Mouse (Mus musculus): ENCODE measurements around the gene Hist1h2af.
"Not testable (repeated sequence)": the region's sequence is repeated elsewhere in the genome, so short reads cannot be mapped to it uniquely, and the experiment has no call there.

Hist1h2af gene

DNA sequence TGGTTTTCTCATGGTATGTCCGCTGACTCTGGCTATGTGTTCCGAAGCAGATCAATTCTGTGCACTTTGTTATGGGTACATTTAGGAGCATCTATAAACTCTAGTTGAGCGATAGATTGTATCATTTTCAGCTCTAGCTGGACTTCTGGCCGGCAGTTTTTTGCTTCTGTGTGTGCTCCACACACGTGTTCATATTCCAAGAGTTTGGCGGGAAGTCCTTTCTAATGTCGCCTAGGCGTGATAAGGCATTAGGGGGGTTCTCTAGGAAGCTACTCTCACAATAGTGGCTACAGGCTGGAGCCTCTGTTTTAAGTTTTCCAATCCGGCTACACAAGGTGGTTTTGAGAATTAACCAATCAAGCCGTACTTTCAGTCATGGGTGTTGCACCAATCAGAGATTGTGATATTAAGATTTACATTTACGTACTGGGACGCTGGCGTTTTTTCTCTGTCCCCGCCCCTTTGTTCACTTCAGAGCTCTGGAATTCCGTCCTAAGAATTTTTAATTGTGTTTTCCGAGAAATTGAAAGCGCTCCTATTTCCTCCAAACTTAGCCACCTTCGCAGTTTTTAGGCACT, 22.2 kb downstream of the Hist1h2af start:
- DNase-seq (ENCODE audit: low spot score), result peak; percentile 54

- no peak for DNase-seq (ENCODE audit: low spot score)
Measured at GRCm38 (mm10) chr13:23556906-23557305, 23.2 kb downstream of the Hist1h2af start.

DNA sequence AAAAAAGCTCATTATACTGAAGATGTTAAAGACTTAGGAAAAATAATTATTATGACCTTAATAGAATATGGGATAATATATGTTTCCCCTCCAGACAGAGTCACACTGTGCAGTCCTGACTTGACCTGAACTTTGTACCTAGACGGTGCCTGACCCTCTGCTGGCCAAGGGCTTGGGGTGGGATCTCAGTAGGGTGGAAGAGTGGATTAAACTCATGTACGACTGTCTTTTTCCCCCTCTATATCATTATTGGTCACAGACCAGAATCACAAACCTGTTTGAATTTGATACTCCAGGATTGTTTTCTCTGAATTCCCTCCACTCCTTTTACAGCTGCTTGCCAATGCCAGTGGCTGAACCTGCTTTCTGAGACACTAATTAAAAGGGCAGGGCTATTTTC, 27.0 kb downstream of the Hist1h2af start:
- DNase-seq (ENCODE audit: low spot score), result not testable (repeated sequence)

- not testable (repeated sequence) for DNase-seq (ENCODE audit: low spot score)
Measured at GRCm38 (mm10) chr13:23561531-23561882, 27.8 kb downstream of the Hist1h2af start.

DNA sequence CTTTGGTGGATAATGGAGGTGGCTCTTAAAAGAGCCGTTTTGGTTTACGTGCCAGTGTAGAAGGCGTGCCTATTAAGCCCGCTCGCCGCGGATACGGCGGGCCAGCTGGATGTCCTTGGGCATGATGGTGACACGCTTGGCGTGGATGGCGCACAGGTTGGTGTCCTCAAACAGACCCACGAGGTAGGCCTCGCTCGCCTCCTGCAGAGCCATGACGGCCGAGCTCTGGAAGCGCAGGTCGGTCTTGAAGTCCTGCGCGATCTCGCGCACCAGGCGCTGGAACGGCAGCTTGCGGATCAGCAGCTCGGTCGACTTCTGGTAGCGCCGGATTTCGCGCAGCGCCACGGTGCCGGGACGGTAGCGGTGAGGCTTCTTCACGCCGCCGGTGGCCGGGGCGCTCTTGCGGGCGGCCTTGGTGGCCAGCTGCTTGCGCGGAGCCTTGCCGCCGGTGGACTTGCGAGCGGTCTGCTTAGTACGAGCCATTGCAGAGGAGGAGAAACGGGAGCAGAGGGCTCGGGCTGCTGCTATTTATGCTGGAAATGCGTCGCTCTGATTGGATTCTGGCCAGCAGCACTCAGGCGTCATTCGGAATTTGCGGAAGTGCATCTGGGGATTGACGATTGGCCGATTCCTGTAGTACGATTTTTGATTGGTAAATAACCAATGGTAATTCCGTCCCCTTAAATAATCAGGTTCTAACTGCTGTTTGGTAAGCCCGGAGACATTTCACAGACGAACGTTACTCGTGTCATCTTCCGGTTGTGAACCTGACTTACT, 28.4 kb downstream of the Hist1h2af start, which contains the start of gene Hist1h3e:
Gene Hist1h3e (minus strand): TSS at position 487 of the 777 bp plus-strand sequence.
- peak; percentile 92 for DNase-seq (ENCODE audit: low spot score)

- no peak for DNase-seq (ENCODE audit: low spot score)
Measured at GRCm38 (mm10) chr13:23562699-23563462, 29.2 kb downstream of the Hist1h2af start.

DNA sequence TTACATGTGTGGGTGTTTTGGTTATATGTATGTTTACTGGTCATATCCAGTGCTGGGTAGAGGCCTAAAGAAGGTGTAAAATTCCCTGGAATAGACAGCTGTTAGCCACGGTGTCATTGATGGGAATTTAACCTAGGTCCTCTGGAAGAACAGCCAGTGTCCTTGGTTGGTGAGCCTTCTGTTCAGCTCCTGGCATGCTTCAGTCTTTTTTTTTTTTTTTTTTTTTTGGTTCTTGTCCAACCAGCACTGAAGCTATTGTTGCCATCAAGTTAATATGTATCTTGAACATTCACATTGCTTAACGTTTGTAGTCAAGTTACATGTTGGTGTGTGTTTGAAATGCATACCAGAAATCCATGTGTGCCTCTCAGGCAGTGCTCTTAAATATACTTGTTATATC, 30.8 kb downstream of the Hist1h2af start:
- no peak for DNase-seq (ENCODE audit: low spot score)

DNA sequence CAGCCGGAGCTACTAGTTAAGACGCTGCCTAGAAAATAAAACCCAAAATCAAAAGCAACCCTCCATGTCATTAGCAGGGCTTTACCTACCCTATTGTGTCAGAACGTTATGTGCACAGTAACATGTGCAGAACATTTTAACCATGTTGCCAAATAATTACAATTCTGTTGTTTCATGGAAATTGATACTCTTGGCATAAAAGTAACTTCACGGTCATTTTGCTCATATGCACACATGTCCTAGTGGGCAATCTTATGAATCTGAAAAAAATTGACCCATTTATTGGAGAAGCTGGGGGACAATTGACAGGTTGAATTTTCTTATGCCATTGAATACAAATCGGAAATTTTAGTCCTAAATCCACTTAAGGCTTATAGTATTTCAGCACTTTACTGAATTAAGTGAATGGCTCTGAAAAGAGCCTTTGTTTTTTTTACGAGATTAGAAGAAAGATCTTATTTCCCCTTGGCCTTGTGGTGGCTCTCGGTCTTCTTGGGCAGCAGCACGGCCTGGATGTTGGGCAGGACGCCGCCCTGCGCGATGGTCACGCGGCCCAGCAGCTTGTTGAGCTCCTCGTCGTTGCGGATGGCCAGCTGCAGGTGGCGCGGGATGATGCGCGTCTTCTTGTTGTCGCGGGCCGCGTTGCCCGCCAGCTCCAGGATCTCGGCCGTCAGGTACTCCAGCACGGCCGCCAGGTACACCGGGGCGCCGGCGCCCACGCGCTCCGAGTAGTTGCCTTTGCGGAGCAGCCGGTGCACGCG, 36.7 kb downstream of the Hist1h2af start:
- not testable (repeated sequence) for DNase-seq (ENCODE audit: low spot score)

- peak; percentile 58 for DNase-seq (ENCODE audit: low spot score)
Measured at GRCm38 (mm10) chr13:23571022-23571503, 37.4 kb downstream of the Hist1h2af start, which contains the start of the genes Hist1h2ae and Hist1h2bg. Hist1h2ae (minus strand) TSS chr13:23571220. Hist1h2bg (plus strand) TSS chr13:23571396.

DNA sequence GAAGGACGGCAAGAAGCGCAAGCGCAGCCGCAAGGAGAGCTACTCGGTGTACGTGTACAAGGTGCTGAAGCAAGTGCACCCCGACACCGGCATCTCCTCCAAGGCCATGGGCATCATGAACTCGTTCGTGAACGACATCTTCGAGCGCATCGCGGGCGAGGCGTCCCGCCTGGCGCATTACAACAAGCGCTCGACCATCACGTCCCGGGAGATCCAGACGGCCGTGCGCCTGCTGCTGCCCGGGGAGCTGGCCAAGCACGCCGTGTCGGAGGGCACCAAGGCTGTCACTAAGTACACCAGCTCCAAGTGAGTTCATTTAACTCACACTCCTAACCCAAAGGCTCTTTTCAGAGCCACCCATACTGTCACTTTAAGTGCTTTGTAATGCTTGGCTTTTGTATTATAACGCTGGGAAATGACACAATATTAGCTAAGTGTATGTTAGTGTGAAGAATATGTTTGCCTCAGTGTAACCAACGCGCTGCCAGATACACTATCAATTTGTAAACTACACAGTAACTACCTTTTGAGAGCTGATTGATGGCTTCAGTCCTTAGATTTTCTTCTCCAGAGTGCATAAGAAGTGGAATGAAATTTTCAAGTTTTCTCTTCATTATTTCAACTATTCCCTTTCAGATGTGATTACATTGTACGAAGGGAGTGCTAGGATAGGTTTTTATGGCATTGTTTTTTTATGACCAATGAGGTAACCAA, 38.0 kb downstream of the Hist1h2af start:
- not testable (repeated sequence) for DNase-seq (ENCODE audit: low spot score)

- DNase-seq (ENCODE audit: low spot score), result no peak
Measured at GRCm38 (mm10) chr13:23572218-23573033, 38.7 kb downstream of the Hist1h2af start.

GRCm38 (mm10) chr13:23573034-23573897, 39.6 kb downstream of the Hist1h2af start:
- not testable (repeated sequence) for DNase-seq (ENCODE audit: low spot score)

DNA sequence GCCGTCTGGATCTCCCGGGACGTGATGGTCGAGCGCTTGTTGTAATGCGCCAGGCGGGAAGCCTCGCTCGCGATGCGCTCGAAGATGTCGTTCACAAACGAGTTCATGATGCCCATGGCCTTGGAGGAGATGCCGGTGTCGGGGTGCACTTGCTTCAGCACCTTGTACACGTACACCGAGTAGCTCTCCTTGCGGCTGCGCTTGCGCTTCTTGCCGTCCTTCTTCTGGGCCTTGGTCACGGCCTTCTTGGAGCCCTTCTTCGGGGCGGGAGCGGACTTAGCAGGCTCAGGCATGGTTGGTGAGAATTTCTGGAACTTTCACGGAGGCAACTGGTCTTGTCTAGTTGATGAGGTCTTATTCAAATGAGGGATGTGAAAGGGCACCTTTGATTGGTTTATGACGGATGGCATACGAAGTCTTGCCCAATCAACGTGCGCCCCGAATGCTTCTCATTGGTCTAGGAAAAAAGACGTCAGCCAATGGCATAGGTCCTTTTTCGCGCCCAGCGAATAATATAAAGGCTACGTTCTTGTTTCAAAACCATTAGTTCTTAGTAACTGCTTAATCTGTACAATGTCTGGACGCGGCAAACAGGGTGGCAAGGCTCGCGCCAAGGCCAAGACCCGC, 40.3 kb downstream of the Hist1h2af start, which contains the start of the genes Hist1h2bf and Hist1h2ad:
Gene Hist1h2bf (minus strand): TSS at position 299 of the 627 bp plus-strand sequence.
Gene Hist1h2ad (plus strand): TSS at position 484 of the 627 bp plus-strand sequence.
- DNase-seq (ENCODE audit: low spot score), result peak; percentile 80

DNA sequence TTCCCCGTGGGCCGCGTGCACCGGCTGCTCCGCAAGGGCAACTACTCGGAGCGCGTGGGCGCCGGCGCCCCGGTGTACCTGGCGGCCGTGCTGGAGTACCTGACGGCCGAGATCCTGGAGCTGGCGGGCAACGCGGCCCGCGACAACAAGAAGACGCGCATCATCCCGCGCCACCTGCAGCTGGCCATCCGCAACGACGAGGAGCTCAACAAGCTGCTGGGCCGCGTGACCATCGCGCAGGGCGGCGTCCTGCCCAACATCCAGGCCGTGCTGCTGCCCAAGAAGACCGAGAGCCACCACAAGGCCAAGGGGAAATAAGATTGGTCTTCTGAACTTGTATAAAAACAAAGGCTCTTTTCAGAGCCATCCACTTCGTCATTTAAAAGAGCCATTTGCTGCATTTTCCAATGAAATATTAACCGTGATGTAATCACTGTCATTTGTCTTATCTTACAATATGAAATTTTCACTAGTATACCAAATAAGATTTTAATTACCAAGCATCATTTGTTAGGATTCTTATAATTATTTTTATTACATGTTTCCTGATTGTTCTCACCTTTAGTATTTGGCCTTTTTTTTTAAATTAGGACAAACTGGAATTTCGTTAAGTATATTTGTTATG, 41.0 kb downstream of the Hist1h2af start:
- DNase-seq (ENCODE audit: low spot score), result not testable (repeated sequence)

DNA sequence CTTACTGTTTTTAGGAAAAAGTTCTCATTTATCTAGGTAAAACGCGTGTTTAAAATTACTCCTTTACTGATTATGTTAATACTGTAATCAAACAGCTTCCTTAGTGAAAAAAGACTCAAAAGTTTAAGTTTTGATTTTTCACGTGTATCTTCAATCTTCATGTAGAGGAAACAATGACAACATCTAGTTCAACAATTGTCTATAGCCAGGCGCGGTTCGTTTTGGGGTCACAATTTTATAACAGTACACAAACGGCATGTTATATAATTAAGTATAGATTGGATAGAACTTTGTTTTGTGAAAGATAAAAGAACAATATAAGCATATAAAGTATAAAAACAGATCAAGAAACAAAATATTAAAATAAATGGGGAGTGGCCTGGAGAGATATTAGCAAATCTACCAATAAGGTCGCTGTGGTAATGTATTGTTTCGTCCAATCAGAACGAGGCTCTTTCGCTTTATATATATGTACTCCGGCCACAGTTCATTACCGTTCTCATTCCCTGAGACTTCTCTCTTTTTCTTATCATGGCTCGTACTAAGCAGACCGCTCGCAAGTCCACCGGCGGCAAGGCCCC, 41.7 kb downstream of the Hist1h2af start, which contains the start of gene Hist1h3d:
Gene Hist1h3d (plus strand): TSS at position 493 of the 581 bp plus-strand sequence.
- no peak for DNase-seq (ENCODE audit: low spot score)

GRCm38 (mm10) chr13:23575864-23576313, 42.2 kb downstream of the Hist1h2af start:
- not testable (repeated sequence) for DNase-seq (ENCODE audit: low spot score)

- no peak for DNase-seq (ENCODE audit: low spot score)
Measured at GRCm38 (mm10) chr13:23576351-23576881, 42.7 kb downstream of the Hist1h2af start.

Measured in testis, postnatal 10 days (tissue).